Mouse (Mus musculus) kidney, adult 2 months (tissue): Measurements from ENCODE around the gene Gm37240.

ENCODE experiments used
- CTCF ChIP-seq: fragments of 200-500 bp; conservative IDR thresholded peaks from 2 replicates; pipeline ENCODE4 v1.5.1; 2011; ENCODE audit warnings: low read depth, mild to moderate bottlenecking, control low read depth, low read length, moderate library complexity, mixed read lengths; ENCODE audit not compliant: insufficient read depth, insufficient read length
- POLR2A ChIP-seq: fragments of 200-500 bp; IDR thresholded peaks from one replicate; pipeline ENCODE4 v1.6.1; 2011; ENCODE audit warnings: low read depth, low read length, control low read depth

- no peak for TF ChIP-seq POLR2A
- no peak for TF ChIP-seq CTCF
Observed at GRCm38 (mm10) chr3:84972881-84973280, 914.4 kb downstream of the Gm37240 start.
